Mouse (Mus musculus): ENCODE data around the gene Rnf126. TPM values are rescaled to one million over a fixed set of nuclear protein-coding genes. Genes with fewer than 3 reads are reported as not detected.
A peak's percentile ranks its signal among the peaks of the same experiment; 100 is the strongest.

Rnf126 gene
- total RNA-seq, 2 experiments from 2014 or later = 20.8 to 106 TPM

DNA sequence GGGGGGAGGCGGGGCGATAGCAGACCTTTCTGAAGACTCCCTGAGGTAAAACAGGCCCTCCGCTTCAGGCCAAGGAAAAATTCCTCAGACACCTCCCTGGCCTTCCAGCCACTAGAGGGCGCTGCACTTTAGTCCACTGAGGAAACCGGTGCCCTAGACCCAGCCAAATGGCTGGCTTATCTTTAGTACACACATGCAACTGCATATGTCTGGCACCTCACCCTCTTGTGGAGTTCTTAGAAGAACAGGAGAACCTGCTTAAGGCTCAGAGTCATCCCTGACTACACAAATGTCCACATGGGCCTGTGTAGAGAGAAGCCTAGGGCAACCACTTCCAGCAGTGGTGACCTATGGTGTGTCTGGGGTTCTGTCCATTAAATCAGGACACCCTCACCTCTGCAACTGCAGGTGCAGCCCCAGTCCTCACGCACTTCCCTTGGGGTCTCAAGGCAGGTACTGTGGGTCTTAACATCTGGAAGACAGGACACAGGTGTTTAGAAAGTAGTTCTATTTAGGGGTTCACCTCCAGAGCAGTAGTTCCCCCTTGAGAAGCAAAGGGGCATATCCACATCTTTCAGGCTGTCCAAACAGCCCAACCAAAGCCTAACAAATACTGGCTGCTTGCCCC is 54.1 kb downstream of the Rnf126 start:
- ATAC-seq (replicated peaks; ENCODE audit: low FRiP score, low TSS enrichment, poor library complexity, severe bottlenecking) = peak; percentile 69

DNA sequence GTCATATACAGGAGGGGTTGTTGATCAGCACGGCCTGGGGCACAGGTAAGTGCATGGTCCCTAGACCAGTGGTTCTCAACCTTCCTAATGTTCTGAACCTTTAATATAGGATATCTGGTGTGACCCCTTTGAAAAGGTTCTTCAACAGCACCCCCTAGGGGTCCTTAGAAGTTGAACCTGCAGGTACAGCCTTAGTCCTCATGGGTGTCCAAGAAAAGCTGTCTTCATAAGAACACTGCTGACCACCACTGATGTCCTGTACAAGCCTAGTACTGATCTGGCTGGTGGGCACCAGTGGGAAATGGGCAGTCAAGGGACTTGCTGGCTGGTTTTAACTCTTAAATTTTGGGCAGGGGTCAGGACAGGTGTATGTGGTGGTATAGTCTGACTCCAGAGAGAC is 54.7 kb downstream of the Rnf126 start:
- 0 out of 2 replicates have a peak, but pooled peaks have one; percentile 3 for ATAC-seq (replicated peaks; ENCODE audit: low FRiP score, low TSS enrichment, poor library complexity, severe bottlenecking)

DNA sequence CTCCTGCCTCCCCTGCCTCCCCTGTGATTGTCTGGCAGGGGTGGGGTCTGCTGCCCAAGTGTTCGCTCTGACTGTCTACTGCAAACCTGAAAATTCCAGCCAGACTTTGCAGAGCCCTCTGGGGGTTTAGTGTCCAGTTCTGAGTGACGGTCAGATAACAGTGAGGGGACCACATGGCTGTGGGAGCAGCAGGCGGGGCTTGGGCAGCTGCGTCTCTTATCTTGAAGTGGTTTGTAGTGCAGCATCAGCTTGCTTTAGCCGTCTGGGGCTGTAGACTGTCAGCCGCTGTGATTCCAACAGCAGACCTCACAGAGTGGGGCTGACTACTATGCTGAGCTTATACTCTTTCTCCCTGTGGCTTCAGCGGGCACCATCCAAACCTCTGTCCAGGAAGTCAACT is 57.4 kb downstream of the Rnf126 start:
- no peak for ATAC-seq (replicated peaks; ENCODE audit: low FRiP score, low TSS enrichment, poor library complexity, severe bottlenecking)

- ATAC-seq (replicated peaks; ENCODE audit: low FRiP score, low TSS enrichment, poor library complexity, severe bottlenecking) = no peak
Observed at GRCm38 (mm10) chr10:79708668-79709067, 58.1 kb downstream of the Rnf126 start.

Other genes with a start within 250 kb of the Rnf126 start
Only the 30 nearest of the 34 such genes appear.
- 5.9 and 8.5 TPM in 2 replicates for gene Mier2, start 211.8 kb downstream of the Rnf126 start, total RNA-seq (2014; fragmentation: Nextera tagmentation)
- gene Mier2, start 211.8 kb downstream of the Rnf126 start, total RNA-seq (2017) = 2.1 and 12.3 TPM in 2 replicates
- not detected in 2 replicates for gene Theg, start 179.6 kb downstream of the Rnf126 start, total RNA-seq (2014; fragmentation: Nextera tagmentation)
- not detected in 2 replicates for gene Theg, start 179.6 kb downstream of the Rnf126 start, total RNA-seq (2017)
- not detected in 2 replicates for gene C2cd4c, start 152.9 kb downstream of the Rnf126 start, total RNA-seq (2014; fragmentation: Nextera tagmentation)
- gene C2cd4c, start 152.9 kb downstream of the Rnf126 start, total RNA-seq (2017) = not detected in 2 replicates
- not detected in 2 replicates for gene Shc2, start 129.0 kb downstream of the Rnf126 start, total RNA-seq (2014; fragmentation: Nextera tagmentation)
- gene Shc2, start 129.0 kb downstream of the Rnf126 start, total RNA-seq (2017) = not detected in 2 replicates
- gene Odf3l2, start 121.2 kb downstream of the Rnf126 start, total RNA-seq (2014; fragmentation: Nextera tagmentation) = not detected in 2 replicates
- gene Odf3l2, start 121.2 kb downstream of the Rnf126 start, total RNA-seq (2017) = not detected in 2 replicates
- not detected in 2 replicates for gene Madcam1, start 102.4 kb downstream of the Rnf126 start, total RNA-seq (2014; fragmentation: Nextera tagmentation)
- gene Madcam1, start 102.4 kb downstream of the Rnf126 start, total RNA-seq (2017) = not detected in 2 replicates
- gene Tpgs1, start 97.6 kb downstream of the Rnf126 start, total RNA-seq (2014; fragmentation: Nextera tagmentation) = 8.5 and 10.8 TPM in 2 replicates
- gene Tpgs1, start 97.6 kb downstream of the Rnf126 start, total RNA-seq (2017) = 2.9 and 4.1 TPM in 2 replicates
- 134 and 152 TPM in 2 replicates for gene Cdc34, start 84.8 kb downstream of the Rnf126 start, total RNA-seq (2014; fragmentation: Nextera tagmentation)
- gene Cdc34, start 84.8 kb downstream of the Rnf126 start, total RNA-seq (2017) = 128 and 236 TPM in 2 replicates
- gene Gzmm, start 77.9 kb downstream of the Rnf126 start, total RNA-seq (2014; fragmentation: Nextera tagmentation) = 1.7 and 1.8 TPM in 2 replicates
- gene Gzmm, start 77.9 kb downstream of the Rnf126 start, total RNA-seq (2017) = 1.7 and 2.4 TPM in 2 replicates
- 361 and 460 TPM in 2 replicates for gene Bsg, start 62.5 kb downstream of the Rnf126 start, total RNA-seq (2014; fragmentation: Nextera tagmentation)
- 350 and 443 TPM in 2 replicates for gene Bsg, start 62.5 kb downstream of the Rnf126 start, total RNA-seq (2017)
- gene Hcn2, start 50.3 kb downstream of the Rnf126 start, total RNA-seq (2014; fragmentation: Nextera tagmentation) = 0.50 TPM in 1 of 2 replicates, not detected in the other
- gene Hcn2, start 50.3 kb downstream of the Rnf126 start, total RNA-seq (2017) = not detected in 2 replicates
- 45.2 and 51.7 TPM in 2 replicates for gene Polrmt, start 20.4 kb downstream of the Rnf126 start, total RNA-seq (2014; fragmentation: Nextera tagmentation)
- 17.6 and 21.2 TPM in 2 replicates for gene Polrmt, start 20.4 kb downstream of the Rnf126 start, total RNA-seq (2017)
- not detected in 2 replicates for gene Fgf22, start 11.9 kb downstream of the Rnf126 start, total RNA-seq (2014; fragmentation: Nextera tagmentation)
- gene Fgf22, start 11.9 kb downstream of the Rnf126 start, total RNA-seq (2017) = not detected in 2 replicates
- 0.49 and 0.96 TPM in 2 replicates for gene Fstl3, start 10.3 kb upstream of the Rnf126 start, total RNA-seq (2014; fragmentation: Nextera tagmentation)
- gene Fstl3, start 10.3 kb upstream of the Rnf126 start, total RNA-seq (2017) = 0.66 and 0.80 TPM in 2 replicates
- 2.4 and 7.6 TPM in 2 replicates for gene Prss57, start 24.0 kb upstream of the Rnf126 start, total RNA-seq (2014; fragmentation: Nextera tagmentation)
- gene Prss57, start 24.0 kb upstream of the Rnf126 start, total RNA-seq (2017) = 1.7 and 3.5 TPM in 2 replicates
- gene Palm, start 26.6 kb upstream of the Rnf126 start, total RNA-seq (2014; fragmentation: Nextera tagmentation) = 7.6 and 11.1 TPM in 2 replicates
- gene Palm, start 26.6 kb upstream of the Rnf126 start, total RNA-seq (2017) = 4.6 and 6.8 TPM in 2 replicates
- gene Misp, start 54.0 kb upstream of the Rnf126 start, total RNA-seq (2014; fragmentation: Nextera tagmentation) = not detected in 2 replicates
- not detected in 2 replicates for gene Misp, start 54.0 kb upstream of the Rnf126 start, total RNA-seq (2017)
- 423 and 470 TPM in 2 replicates for gene Ptbp1, start 87.5 kb upstream of the Rnf126 start, total RNA-seq (2014; fragmentation: Nextera tagmentation)
- gene Ptbp1, start 87.5 kb upstream of the Rnf126 start, total RNA-seq (2017) = 149 and 201 TPM in 2 replicates
- 2.5 and 8.7 TPM in 2 replicates for gene Prtn3, start 107.5 kb upstream of the Rnf126 start, total RNA-seq (2014; fragmentation: Nextera tagmentation)
- 0.56 and 5.9 TPM in 2 replicates for gene Prtn3, start 107.5 kb upstream of the Rnf126 start, total RNA-seq (2017)
- gene Plppr3, start 107.7 kb upstream of the Rnf126 start, total RNA-seq (2014; fragmentation: Nextera tagmentation) = not detected in 2 replicates
- 5.8 and 15.0 TPM in 2 replicates for gene Plppr3, start 107.7 kb upstream of the Rnf126 start, total RNA-seq (2017)
- gene Elane, start 119.3 kb upstream of the Rnf126 start, total RNA-seq (2014; fragmentation: Nextera tagmentation) = 10.5 TPM in 1 of 2 replicates, not detected in the other
- 0.23 and 1.3 TPM in 2 replicates for gene Elane, start 119.3 kb upstream of the Rnf126 start, total RNA-seq (2017)
- gene Cfd, start 123.9 kb upstream of the Rnf126 start, total RNA-seq (2014; fragmentation: Nextera tagmentation) = not detected in 2 replicates
- gene Cfd, start 123.9 kb upstream of the Rnf126 start, total RNA-seq (2017) = not detected in 2 replicates
- gene Med16, start 142.0 kb upstream of the Rnf126 start, total RNA-seq (2014; fragmentation: Nextera tagmentation) = 17.1 and 21.7 TPM in 2 replicates
- gene Med16, start 142.0 kb upstream of the Rnf126 start, total RNA-seq (2017) = 9.7 and 9.8 TPM in 2 replicates
- not detected in 2 replicates for gene Gm26602, start 143.9 kb upstream of the Rnf126 start, total RNA-seq (2014; fragmentation: Nextera tagmentation)
- not detected in 2 replicates for gene Gm26602, start 143.9 kb upstream of the Rnf126 start, total RNA-seq (2017)
- gene Kiss1r, start 150.0 kb upstream of the Rnf126 start, total RNA-seq (2014; fragmentation: Nextera tagmentation) = 0.31 TPM in 1 of 2 replicates, not detected in the other
- gene Kiss1r, start 150.0 kb upstream of the Rnf126 start, total RNA-seq (2017) = 2.2 TPM in 1 of 2 replicates, not detected in the other
- gene R3hdm4, start 154.3 kb upstream of the Rnf126 start, total RNA-seq (2014; fragmentation: Nextera tagmentation) = 80.3 and 91.7 TPM in 2 replicates
- 35.5 and 38.9 TPM in 2 replicates for gene R3hdm4, start 154.3 kb upstream of the Rnf126 start, total RNA-seq (2017)
- gene Arid3a, start 160.1 kb upstream of the Rnf126 start, total RNA-seq (2014; fragmentation: Nextera tagmentation) = 4.4 and 5.9 TPM in 2 replicates
- 5.4 and 6.0 TPM in 2 replicates for gene Arid3a, start 160.1 kb upstream of the Rnf126 start, total RNA-seq (2017)
- gene Wdr18, start 193.2 kb upstream of the Rnf126 start, total RNA-seq (2014; fragmentation: Nextera tagmentation) = 82.9 and 86.4 TPM in 2 replicates
- gene Wdr18, start 193.2 kb upstream of the Rnf126 start, total RNA-seq (2017) = 23.4 and 24.8 TPM in 2 replicates
- gene Grin3b, start 203.8 kb upstream of the Rnf126 start, total RNA-seq (2014; fragmentation: Nextera tagmentation) = not detected in 2 replicates
- gene Grin3b, start 203.8 kb upstream of the Rnf126 start, total RNA-seq (2017) = not detected in 2 replicates
- gene Tmem259, start 217.4 kb upstream of the Rnf126 start, total RNA-seq (2014; fragmentation: Nextera tagmentation) = 75.5 and 83.0 TPM in 2 replicates
- 47.3 and 63.9 TPM in 2 replicates for gene Tmem259, start 217.4 kb upstream of the Rnf126 start, total RNA-seq (2017)

All from megakaryocyte-erythroid progenitor cell, adult 5-6 weeks (primary cell).